Mouse (Mus musculus) olfactory bulb, adult 2 months (tissue): ENCODE results near the gene Tox2.

Source experiments
- CTCF ChIP-seq: fragments of 200-500 bp; IDR thresholded peaks from 2 replicates; pipeline ENCODE4 v1.5.1; 2012; ENCODE audit warnings: low read depth, mild to moderate bottlenecking, low read length, moderate library complexity; ENCODE audit not compliant: insufficient read depth
- POLR2A ChIP-seq: fragments of 200-500 bp; IDR thresholded peaks from 2 replicates; pipeline ENCODE4 v1.6.1; 2012; ENCODE audit warnings: mild to moderate bottlenecking, low read depth, low read length, moderate library complexity; ENCODE audit not compliant: insufficient read depth

DNA sequence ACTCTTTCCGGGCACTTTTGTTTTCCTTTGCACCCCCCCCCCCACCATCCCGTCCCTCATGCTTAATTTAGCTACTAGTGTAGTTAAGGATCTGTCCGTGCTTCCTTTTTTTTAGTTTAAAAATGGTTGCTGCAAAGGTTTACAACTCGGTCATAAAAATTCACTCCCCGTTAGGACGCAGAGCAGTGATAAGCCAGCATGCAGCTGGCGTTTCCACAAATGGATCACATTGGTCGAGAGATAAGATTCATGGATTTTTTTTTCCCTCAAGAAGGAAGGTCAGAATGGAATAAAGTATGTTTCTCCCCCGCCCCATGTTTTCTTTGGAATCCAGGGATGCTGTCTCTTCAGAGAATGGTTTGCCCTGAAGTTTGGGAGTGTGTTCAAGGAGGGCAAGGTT lies 82.4 kb downstream of the Tox2 start:
- TF ChIP-seq POLR2A (no peak), CTCF (no peak)
